Mouse (Mus musculus): ENCODE results near the gene Fyn. TPM values are rescaled to one million over a fixed set of nuclear protein-coding genes. Genes with fewer than 3 reads are reported as not detected.

Gene Fyn
- 6.1 and 6.3 TPM in 2 replicates for total RNA-seq (2015; ENCODE audit: low replicate concordance)
- 1.4 and 8.5 TPM in 2 replicates for total RNA-seq (2017; ENCODE audit: low replicate concordance)

DNA sequence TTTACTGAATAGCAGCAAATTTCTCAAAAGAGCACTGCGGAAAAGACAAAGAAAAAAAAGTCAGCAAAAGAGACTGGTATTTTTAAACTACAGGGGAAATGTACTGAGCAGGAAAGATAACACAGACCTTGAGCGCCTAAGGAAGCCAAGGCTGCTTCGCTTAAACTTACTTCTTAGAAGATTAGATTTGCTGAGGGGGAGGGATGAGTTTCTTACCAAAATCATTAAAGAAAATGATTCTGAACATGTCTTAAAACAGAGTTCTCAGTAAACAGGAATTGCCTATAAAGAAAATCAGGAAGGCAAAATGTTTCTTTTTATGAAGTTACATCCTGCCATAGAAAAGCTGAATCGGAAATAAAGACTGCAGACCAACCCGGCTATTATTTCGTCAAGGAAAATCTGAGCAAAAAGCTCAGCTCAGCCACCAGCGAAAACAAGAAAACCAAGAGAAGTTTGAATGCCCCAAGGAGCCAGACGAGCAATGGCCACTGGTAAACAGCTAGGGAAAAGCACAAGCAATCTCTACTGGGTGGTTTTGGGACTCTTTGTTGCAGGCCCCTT lies at the start of gene Fyn:
Gene Fyn, plus strand, starts transcription at position 284 of the 564 bp plus-strand sequence.
- no peak for ATAC-seq (replicated peaks; ENCODE audit: low FRiP score, poor library complexity, severe bottlenecking)

DNA sequence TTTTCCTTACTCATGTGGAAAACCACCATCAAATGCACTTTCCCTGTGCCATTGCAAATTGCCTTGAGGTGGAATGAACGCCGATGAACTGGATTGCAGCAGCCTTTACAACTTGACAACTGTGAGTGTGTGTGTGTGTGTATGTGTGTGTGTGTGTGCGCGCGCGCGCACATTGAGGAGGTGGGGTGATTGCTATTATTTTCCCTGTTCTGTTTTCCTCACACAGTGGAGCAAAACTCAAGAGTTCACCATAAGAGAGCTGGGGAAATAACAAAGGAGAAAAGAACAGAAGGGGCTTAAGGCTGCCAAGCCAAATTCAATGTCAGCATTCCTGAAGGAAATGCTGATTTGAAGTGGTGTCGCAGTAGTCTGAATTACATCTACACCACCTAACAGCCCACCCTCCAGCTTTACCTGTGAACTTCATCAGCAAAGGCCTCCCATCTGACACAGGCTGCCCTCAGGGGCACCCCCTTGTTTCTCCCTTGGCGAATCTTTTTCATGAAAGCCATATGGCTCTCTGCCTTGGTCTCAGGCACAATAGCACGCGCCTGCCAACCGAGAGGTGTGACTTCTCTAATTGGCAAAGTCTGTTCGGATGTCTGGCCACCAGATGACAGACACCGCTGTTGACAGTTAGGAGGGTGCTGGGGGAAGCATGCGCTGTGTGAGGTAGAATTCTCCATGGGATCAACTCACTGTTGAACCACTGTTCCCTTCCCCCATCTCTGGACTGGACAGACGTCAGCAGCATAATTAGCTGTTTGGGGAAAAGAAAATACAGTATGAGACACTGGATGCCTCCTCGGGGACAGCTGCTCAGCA lies 47.6 kb upstream of the Fyn start:
- no peak for ATAC-seq (replicated peaks; ENCODE audit: low FRiP score, poor library complexity, severe bottlenecking)

DNA sequence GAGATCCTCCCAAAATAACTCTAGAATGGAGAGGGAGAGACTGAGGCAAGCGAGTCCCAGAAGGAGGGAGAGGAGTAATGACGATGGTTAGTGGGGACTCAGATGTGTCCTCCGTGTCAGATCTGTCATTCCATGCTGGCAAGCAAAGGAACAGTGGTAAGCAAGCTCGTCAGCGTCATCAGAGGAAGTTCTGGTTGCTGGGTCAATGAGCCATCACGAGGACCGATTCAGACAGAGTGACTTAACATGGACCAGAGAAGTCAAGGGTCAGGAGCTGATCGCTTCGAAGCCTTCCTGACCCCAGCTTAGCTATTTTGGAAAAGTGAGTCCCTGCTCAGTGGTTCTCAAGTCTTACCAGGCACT lies 47.1 kb upstream of the Fyn start:
- no peak for ATAC-seq (replicated peaks; ENCODE audit: low FRiP score, poor library complexity, severe bottlenecking)

DNA sequence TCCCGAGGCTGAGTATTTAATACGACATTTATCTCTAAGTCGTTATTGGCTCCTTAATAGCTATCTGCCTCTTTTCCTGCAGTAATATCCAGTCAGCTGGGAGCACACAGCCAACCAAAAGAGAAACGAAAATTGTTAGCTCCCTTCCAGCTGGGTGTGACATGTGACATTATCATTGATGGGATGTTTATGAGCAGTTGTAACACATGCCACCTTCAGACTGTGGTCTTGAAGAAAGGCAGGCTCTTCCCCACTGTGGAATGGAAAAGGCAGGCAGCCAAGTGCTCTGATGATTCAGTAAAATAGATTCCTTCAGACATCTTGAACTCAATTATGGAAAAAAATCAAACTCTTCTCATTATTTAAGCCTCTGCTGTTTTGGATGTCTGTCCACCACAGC lies 46.5 kb upstream of the Fyn start:
- no peak for ATAC-seq (replicated peaks; ENCODE audit: low FRiP score, poor library complexity, severe bottlenecking)

DNA sequence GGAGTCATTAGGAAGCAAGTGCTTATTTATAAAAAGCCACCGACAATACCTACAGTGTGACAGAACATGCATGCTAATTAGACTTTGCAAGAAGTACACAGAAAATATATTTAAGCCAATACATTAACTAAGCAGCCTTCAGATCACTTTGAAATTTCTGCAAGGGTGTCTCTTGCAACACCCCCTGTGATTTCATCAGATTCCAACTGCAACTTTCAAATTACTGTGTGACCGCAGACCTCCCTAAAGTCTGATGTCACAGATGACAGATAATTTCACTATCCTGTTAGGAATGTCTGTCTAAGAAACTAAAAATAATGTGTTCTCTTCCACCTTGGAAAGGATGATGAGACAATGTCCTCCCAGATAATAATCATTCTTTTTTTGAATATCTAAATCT lies 44.4 kb upstream of the Fyn start:
- ATAC-seq (replicated peaks; ENCODE audit: low FRiP score, poor library complexity, severe bottlenecking): no peak

DNA sequence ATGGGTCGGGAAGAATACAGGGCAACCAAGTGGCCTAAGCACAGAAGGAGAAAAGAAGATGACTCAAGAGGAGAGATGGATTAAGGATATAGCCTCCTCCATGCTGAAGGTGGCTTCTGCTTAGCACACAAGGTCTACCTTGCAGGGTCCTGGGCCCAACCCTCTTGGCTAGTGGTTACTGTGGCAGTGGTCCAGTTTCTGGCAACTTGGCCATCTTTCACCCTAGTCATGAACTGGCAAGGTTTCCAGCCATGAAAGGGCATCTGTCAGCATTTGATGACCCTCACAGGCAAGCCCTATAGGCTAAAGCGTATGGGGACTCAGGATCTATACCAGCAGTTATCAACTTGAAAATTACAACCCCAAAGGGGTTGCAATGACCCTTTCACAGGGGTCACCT lies 40.0 kb upstream of the Fyn start:
- no peak for ATAC-seq (replicated peaks; ENCODE audit: low FRiP score, poor library complexity, severe bottlenecking)

DNA sequence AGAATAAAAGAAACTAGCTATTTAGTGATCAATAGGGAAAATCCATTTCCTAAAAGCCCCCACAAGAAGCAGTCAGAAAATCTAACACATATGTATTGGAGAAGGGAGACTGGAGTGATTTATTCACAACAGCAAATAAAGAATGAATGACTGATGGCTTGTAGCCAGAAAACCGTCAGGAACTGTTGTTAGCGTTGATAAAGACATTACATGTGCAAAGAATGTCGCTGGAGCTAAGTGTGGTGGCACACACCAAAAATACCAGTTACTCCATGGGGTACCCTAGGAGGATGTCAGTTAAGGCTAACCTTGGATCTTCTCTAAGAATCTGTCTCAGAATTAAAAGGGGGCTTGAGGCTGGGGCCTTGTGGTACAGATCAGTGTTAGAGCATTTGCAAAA lies 34.3 kb upstream of the Fyn start:
- ATAC-seq (replicated peaks; ENCODE audit: low FRiP score, poor library complexity, severe bottlenecking): no peak

DNA sequence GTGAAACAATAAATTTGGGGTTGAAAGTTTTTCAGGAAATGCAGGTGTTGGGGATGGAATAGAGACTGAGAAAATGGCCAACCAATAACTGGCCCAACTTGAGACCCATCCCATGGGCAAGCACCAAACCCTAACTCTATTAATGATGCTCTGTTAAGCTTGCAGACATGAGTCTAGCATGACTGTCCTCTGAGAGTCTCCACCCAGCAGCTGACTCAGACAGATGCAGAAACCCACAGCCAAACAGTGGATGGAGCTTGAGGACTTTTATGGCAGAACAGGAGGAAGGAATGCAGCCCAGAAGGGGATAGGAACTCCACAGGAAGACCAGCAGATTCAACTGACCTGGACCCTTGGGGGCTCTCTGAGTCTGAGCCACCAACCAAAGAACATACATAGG lies 32.8 kb upstream of the Fyn start:
- no peak for ATAC-seq (replicated peaks; ENCODE audit: low FRiP score, poor library complexity, severe bottlenecking)

DNA sequence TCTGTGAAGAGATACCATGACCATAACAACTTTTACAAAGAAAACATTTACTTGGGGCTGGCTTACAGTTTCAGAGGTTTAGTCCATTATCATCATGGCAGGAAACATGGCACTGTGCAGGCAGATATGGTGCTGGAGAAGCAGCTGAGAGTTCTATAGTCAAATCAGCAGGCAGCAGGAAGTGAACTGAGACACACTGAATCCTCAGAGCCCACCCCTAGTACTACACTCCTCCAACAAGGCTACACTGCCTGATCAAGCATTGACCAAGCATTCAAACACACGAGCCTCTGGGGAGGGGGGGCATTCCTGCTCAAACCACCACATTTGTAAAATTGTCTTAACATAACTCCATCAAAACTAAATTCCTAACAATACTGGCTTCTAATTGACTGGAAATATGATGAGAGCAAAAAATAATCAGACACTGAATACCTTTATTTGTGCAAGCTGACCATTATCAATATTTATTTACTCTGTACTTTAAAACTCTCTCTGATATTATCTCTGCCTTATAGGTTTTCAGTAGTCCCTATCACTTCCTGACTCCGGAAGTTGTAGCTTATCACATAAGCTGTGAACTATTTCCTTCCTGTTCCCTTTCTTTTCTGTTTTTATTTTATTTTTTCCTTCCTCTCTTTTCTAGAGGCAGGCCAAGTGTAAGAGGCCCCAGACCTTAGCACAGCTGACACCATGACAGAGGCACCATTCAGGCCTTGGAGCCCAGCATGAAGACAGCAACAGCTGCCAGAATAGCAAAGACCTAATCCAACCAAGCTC lies 29.3 kb upstream of the Fyn start:
- ATAC-seq (replicated peaks; ENCODE audit: low FRiP score, poor library complexity, severe bottlenecking): no peak

DNA sequence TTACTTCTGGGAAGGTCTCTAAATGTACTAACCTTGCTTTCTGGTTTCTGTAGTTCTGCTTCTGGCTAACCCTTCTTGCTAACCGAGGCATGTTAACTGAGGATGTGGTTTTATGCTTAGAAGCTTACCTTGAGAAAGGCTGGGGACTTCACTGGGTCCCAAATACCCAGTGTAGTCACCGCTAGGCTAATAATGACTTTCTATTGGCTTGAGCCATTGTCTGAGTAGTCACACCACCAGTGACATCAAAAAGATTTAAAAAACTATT lies 28.8 kb upstream of the Fyn start:
- ATAC-seq (replicated peaks; ENCODE audit: low FRiP score, poor library complexity, severe bottlenecking): no peak

DNA sequence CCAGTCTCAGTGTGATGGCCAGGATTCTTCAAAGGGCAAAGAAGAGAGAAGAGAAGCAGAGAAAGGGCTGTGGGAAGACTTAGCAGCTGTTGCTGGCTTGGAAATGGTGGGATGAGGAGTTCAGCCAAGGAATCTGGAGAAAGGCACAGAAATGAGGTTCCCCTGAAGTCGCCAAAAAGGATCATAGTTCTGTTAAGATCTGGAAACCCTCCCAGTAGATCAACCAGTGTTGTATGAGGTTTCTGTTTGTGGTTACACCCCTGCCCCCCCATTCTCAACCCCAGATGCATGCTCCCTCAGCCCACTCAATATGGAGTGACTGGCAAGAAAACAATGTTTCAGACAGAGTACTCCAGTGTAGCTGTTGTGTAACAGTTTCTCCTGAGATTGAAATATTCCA lies 25.1 kb upstream of the Fyn start:
- no peak for ATAC-seq (replicated peaks; ENCODE audit: low FRiP score, poor library complexity, severe bottlenecking)

DNA sequence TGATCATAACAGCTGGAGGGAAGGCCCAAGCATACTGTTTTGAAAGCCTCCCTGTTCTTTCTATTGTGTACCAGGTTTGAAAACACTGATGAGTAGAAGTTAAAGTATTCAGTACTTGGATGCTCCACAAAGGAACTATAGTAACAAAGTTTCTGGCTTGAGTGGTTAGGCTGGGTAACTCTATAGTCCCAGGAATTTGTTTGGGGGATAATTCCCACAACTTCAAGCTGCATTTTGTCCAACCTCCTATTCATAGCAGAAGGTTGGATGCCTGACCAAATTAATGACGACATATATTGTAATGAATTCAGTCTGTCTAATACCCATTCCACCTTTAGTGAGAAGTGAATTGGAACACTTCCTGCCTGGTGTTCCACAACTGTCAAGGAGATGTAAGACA lies 22.7 kb upstream of the Fyn start:
- no peak for ATAC-seq (replicated peaks; ENCODE audit: low FRiP score, poor library complexity, severe bottlenecking)

DNA sequence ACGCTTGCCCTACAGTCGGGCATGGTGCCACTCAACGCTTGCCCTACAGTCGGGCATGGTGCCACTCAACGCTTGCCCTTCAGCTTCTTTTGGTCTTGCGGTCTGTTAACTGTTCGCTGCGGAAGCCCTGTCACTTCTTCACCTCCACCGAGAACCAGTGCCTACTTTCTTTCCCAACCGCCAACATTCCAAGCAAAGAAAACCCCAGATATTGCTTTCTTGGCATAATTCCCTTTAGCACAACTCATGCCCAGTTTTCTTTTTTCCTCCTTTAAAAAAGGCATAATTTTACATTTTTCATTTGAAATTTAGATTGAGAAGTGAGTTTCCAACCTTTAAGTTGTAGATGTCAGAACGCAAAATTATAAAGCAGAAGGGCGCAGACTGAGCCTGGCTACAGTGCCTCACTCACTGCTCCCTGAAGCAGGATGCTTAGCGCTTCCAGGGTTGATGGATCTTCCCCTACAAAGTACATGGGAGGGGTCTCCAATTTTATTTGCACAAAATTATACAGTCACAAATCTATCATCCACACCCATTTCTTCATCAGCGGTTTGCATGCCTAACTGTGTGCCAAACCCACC lies 18.8 kb upstream of the Fyn start:
- ATAC-seq (replicated peaks; ENCODE audit: low FRiP score, poor library complexity, severe bottlenecking): no peak

DNA sequence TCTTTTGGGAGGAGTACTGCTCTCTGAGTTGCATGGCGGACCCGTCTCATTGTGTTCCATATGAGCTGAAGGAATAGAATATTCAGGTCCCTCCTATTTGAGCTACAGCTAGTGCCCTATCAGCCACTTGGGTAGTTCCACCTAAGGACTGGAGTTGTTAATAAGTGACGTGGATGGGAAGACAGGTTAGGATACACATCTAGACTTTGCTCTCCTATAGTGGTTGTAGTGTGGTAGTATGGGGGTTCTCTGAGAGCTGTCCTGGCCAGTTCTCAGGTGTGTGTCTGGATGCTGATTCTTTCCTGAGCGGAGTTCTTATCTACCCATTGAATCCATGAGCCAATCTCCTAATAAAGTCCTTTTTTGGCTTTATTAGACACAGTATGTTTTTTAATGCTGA lies 4.5 kb upstream of the Fyn start:
- ATAC-seq (replicated peaks; ENCODE audit: low FRiP score, poor library complexity, severe bottlenecking): no peak

DNA sequence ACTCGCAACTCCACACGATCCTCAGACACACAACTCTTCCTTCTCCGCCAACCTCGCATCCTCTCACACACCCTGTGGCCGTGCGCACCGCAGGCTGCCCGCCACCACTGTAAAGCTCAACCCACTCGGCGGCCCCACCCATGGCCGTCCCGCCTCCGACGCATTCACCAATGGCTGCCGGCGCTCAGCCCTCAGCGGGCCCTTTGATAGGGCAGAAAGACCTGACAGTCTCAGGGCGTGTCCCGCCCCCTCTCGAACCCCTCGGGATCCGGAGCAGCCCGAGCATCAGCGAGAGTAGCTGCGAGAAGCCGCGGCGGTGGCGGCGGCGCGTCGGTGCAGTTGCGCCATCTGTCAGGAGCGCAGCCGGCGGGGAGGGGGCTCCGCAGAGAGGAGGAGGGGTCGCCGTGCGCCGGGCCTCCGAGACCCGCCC lies 862 bp downstream of the Fyn start:
- peak; percentile 91 for ATAC-seq (replicated peaks; ENCODE audit: low FRiP score, poor library complexity, severe bottlenecking)

DNA sequence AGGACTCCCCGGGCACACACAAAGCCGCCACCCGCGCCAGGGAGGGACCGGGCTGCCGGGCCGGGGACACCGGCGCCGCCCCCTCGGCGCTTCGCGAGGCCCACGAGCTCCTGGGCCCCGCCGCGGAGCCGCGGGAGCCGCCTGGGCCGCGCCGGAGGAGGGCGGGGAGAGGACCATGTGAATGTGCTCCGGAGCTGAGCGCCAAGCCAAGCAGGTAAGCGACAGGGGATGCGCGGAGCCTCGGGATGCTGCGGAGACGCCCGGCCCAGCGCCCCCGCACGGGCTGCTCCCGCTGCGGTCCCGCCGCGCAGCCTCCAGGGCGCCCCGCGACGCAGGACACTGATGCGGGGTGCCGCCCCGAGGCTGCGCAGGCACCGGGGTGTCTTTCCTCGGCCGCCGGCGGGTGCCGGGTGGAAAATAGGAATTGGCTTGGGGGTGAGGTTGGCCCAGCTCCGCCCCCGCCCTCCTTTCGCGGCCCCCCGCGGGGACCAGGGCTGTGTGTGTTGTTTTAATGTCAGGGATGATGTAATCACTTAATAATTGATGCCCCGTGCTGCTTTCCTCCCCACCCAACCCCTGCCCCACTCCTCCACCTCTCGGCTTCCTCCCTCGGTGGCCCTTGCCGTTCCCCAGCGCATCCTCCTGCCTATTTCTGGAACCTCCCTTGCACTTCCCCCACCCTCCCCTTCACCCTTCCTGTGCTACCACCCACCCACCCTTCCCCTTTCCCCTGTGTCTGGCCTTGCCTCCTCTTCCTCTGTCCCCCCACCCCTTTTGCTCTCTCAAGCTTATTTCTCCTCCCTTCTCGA lies 1.5 kb downstream of the Fyn start:
- ATAC-seq (replicated peaks; ENCODE audit: low FRiP score, poor library complexity, severe bottlenecking): no peak

DNA sequence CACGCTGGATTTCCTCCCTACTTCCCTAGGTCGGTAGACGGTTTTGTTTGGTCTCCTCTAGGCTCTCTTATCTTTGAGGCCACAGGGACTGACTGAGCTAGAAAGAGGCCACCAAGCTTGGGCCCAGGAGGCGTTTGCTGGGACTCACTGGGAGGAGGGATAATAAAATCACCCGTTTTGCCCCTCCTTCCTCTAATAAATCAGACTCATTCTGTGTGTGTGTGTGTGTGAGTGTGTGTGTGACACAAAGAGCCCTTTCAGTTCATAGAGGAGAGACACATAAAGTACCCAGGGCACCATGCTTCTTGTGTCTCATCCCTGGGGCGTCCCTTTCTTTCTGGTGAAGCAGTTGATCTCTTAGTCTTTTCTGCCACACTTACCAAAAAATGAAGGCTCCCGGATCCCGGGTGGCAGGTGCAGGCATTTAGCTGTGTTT lies 2.1 kb downstream of the Fyn start:
- ATAC-seq (replicated peaks; ENCODE audit: low FRiP score, poor library complexity, severe bottlenecking): no peak

DNA sequence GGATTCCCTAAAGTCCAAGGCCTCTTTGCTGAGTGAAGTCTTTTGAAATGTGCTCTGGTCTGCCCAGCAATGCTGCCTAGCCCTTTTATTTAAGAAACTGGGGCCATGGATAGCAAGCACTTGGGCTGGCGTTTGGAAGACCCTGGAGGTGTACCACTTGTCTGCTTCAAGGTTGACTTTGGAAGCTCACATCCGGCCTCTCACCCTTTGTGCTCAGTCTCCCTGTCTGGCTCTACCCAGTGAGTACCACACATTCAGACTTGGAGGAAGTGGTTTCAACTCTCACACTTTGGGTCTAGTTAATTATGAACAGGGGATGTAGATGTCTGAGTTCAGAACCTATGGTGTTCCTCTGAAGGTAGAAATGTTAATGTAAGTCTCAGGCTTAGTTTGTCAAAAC lies 2.8 kb downstream of the Fyn start:
- no peak for ATAC-seq (replicated peaks; ENCODE audit: low FRiP score, poor library complexity, severe bottlenecking)

DNA sequence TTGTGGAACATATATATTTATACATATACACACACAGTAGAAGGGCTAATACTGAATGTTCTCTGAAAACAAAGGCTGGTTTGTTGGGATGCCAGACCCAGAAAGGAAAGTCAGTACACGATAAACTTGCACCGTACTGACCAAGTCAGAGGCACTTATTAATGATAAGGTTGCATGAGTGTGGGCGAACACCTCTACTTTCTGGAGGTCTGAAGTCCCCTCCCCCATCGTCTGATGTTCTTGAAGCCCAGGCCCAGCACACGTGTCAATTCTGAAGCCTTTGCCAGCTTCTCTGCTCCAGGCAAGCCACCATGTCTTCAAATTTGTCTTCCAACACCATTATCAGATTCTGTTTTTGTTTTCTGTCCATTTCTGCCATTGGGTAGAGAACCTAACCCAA lies 3.3 kb downstream of the Fyn start:
- no peak for ATAC-seq (replicated peaks; ENCODE audit: low FRiP score, poor library complexity, severe bottlenecking)

DNA sequence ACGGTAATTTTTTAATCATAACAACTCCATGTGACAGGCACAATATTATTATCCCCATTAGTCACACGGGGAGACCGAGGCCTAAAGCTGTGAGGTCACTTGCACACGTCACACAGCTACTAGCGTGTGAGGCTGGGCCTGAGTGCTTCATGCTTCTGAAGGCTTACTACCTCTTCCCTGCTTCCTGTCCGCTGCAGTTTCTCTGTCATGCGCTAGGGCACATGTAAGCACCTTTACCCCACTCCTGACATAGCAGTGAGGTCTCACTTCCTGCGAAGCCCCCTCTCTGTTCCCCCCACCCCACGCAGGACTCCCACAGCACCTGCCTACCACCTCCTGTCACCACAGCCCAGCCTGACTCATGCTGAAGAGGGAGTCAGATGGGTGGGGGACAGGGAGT lies 8.0 kb downstream of the Fyn start:
- ATAC-seq (replicated peaks; ENCODE audit: low FRiP score, poor library complexity, severe bottlenecking): no peak
